Mouse (Mus musculus) E14TG2a.4 (cell line): Measurements from ENCODE around the gene Fcrls.

Experiments
- CTCF ChIP-seq: conservative IDR thresholded peaks from 2 replicates; pipeline ENCODE4 v1.5.1; 2014; ENCODE audit warnings: low read length
- POU5F1 ChIP-seq: IDR thresholded peaks from 2 replicates; pipeline ENCODE4 v1.6.1; 2014; ENCODE audit warnings: low read length, borderline replicate concordance

GRCm38 (mm10) chr3:87223636-87224035, 39.9 kb downstream of the Fcrls start:
- TF ChIP-seq CTCF (no peak), POU5F1 (no peak)
